Mouse (Mus musculus): Measurements from ENCODE around the gene B4galnt3. TPM values are rescaled to one million over a fixed set of nuclear protein-coding genes. Genes with fewer than 3 reads are reported as not detected.

The B4galnt3 gene
- polyA plus RNA-seq, 1 experiment from 2014 or later: 0.52 TPM

- Histone ChIP-seq H3K27me3 (replicated peaks; ENCODE audit: low read depth, poor library complexity, severe bottlenecking) (no peaks in the 10 kb centered on the region), H3K27ac (replicated peaks) (no peak overlapping the region), H3K36me3 (replicated peaks) (no peaks in the 10 kb centered on the region), H3K4me1 (peaks cover 10% of the 10 kb centered on the region), H3K9me3 (no peaks in the 10 kb centered on the region), H3K4me3 (no peak overlapping the region)
- no peak for DNase-seq (ENCODE audit: low spot score)
- WGBS: 75% methylated on average over 5 of the region's 5 CpGs
Measured at GRCm38 (mm10) chr6:120240461-120240860, 53.9 kb downstream of the B4galnt3 start.

- no peak overlapping the region for H3K4me3 ChIP-seq
- H3K27ac ChIP-seq (replicated peaks): no peak overlapping the region
- peaks cover 16% of the 10 kb centered on the region for H3K4me1 ChIP-seq
- H3K27me3 ChIP-seq (replicated peaks; ENCODE audit: low read depth, poor library complexity, severe bottlenecking): no peaks in the 10 kb centered on the region
- WGBS: 56% methylated on average over 7 of the region's 7 CpGs
- no peak for DNase-seq (ENCODE audit: low spot score)
- H3K9me3 ChIP-seq: no peaks in the 10 kb centered on the region
- no peaks in the 10 kb centered on the region for H3K36me3 ChIP-seq (replicated peaks)
Measured at GRCm38 (mm10) chr6:120235874-120236273, 58.5 kb downstream of the B4galnt3 start.

- no peak for DNase-seq (ENCODE audit: low spot score)
- H3K27me3 ChIP-seq (replicated peaks; ENCODE audit: low read depth, poor library complexity, severe bottlenecking): no peaks in the 10 kb centered on the region
- H3K27ac ChIP-seq (replicated peaks): no peak overlapping the region
- no peaks in the 10 kb centered on the region for H3K9me3 ChIP-seq
- peaks cover 16% of the 10 kb centered on the region for H3K4me1 ChIP-seq
- WGBS: 93% methylated on average over 6 of the region's 6 CpGs
- H3K36me3 ChIP-seq (replicated peaks): no peaks in the 10 kb centered on the region
- no peak overlapping the region for H3K4me3 ChIP-seq
Measured at GRCm38 (mm10) chr6:120232885-120233284, 61.5 kb downstream of the B4galnt3 start.

- 48% methylated on average over 1 of the region's 1 CpGs for WGBS
Measured at GRCm38 (mm10) chr6:120230441-120230840, 63.9 kb downstream of the B4galnt3 start.

GRCm38 (mm10) chr6:120229806-120230205 lies 64.6 kb downstream of the B4galnt3 start:
- Histone ChIP-seq H3K4me1 (peaks cover 19% of the 10 kb centered on the region), H3K27ac (replicated peaks) (no peak overlapping the region), H3K36me3 (replicated peaks) (no peaks in the 10 kb centered on the region), H3K9me3 (no peaks in the 10 kb centered on the region), H3K4me3 (no peak overlapping the region), H3K27me3 (replicated peaks; ENCODE audit: low read depth, poor library complexity, severe bottlenecking) (no peaks in the 10 kb centered on the region)
- 78% methylated on average over 7 of the region's 7 CpGs for WGBS
- no peak for DNase-seq (ENCODE audit: low spot score)

More at GRCm38 (mm10) chr6:120230441-120230840, 63.9 kb downstream of the B4galnt3 start:
- Histone ChIP-seq H3K36me3 (replicated peaks) (no peaks in the 10 kb centered on the region), H3K27me3 (replicated peaks; ENCODE audit: low read depth, poor library complexity, severe bottlenecking) (no peaks in the 10 kb centered on the region), H3K27ac (replicated peaks) (no peak overlapping the region), H3K9me3 (no peaks in the 10 kb centered on the region), H3K4me1 (peaks cover 15% of the 10 kb centered on the region), H3K4me3 (no peak overlapping the region)
- DNase-seq (ENCODE audit: low spot score): no peak

- H3K4me1 ChIP-seq: peaks cover 13% of the 10 kb centered on the region
- no peak overlapping the region for H3K4me3 ChIP-seq
- no peaks in the 10 kb centered on the region for H3K9me3 ChIP-seq
- DNase-seq (ENCODE audit: low spot score): no peak
- H3K36me3 ChIP-seq (replicated peaks): no peaks in the 10 kb centered on the region
- no peak overlapping the region for H3K27ac ChIP-seq (replicated peaks)
- no peaks in the 10 kb centered on the region for H3K27me3 ChIP-seq (replicated peaks; ENCODE audit: low read depth, poor library complexity, severe bottlenecking)
- WGBS: 86% methylated on average over 7 of the region's 7 CpGs
Measured at GRCm38 (mm10) chr6:120227068-120227467, 67.3 kb downstream of the B4galnt3 start.

GRCm38 (mm10) chr6:120225355-120225754 lies 69.0 kb downstream of the B4galnt3 start:
- no peaks in the 10 kb centered on the region for H3K9me3 ChIP-seq
- WGBS: 50% methylated on average over 6 of the region's 6 CpGs
- no peaks in the 10 kb centered on the region for H3K27me3 ChIP-seq (replicated peaks; ENCODE audit: low read depth, poor library complexity, severe bottlenecking)
- H3K36me3 ChIP-seq (replicated peaks): no peaks in the 10 kb centered on the region
- peaks cover 13% of the 10 kb centered on the region for H3K4me1 ChIP-seq
- DNase-seq (ENCODE audit: low spot score): no peak
- no peak overlapping the region for H3K27ac ChIP-seq (replicated peaks)
- no peak overlapping the region for H3K4me3 ChIP-seq

GRCm38 (mm10) chr6:120222669-120223068 lies 71.7 kb downstream of the B4galnt3 start:
- no peaks in the 10 kb centered on the region for H3K36me3 ChIP-seq (replicated peaks)
- DNase-seq (ENCODE audit: low spot score): peak; percentile 68
- no peak overlapping the region for H3K27ac ChIP-seq (replicated peaks)
- H3K4me3 ChIP-seq: no peak overlapping the region
- 28% methylated on average over 6 of the region's 6 CpGs for WGBS
- H3K27me3 ChIP-seq (replicated peaks; ENCODE audit: low read depth, poor library complexity, severe bottlenecking): no peaks in the 10 kb centered on the region
- H3K4me1 ChIP-seq: peaks cover 13% of the 10 kb centered on the region
- no peaks in the 10 kb centered on the region for H3K9me3 ChIP-seq

GRCm38 (mm10) chr6:120219281-120219680 lies 75.1 kb downstream of the B4galnt3 start:
- peaks cover 9% of the 10 kb centered on the region; the same call in 1 of the 2 replicates for H3K4me1 ChIP-seq
- WGBS: 84% methylated on average over 2 of the region's 2 CpGs
- H3K9me3 ChIP-seq: no peaks in the 10 kb centered on the region
- no peaks in the 10 kb centered on the region for H3K36me3 ChIP-seq (replicated peaks)
- no peak overlapping the region for H3K4me3 ChIP-seq
- DNase-seq (ENCODE audit: low spot score): no peak
- H3K27me3 ChIP-seq (replicated peaks; ENCODE audit: low read depth, poor library complexity, severe bottlenecking): no peaks in the 10 kb centered on the region
- H3K27ac ChIP-seq (replicated peaks): no peak overlapping the region

GRCm38 (mm10) chr6:120216702-120217101 lies 77.7 kb downstream of the B4galnt3 start:
- no peaks in the 10 kb centered on the region for H3K9me3 ChIP-seq
- no peaks in the 10 kb centered on the region for H3K27me3 ChIP-seq (replicated peaks; ENCODE audit: low read depth, poor library complexity, severe bottlenecking)
- H3K4me1 ChIP-seq: peaks cover 9% of the 10 kb centered on the region; the same call in 1 of the 2 replicates
- WGBS: 97% methylated on average over 1 of the region's 1 CpGs
- DNase-seq (ENCODE audit: low spot score): no peak
- H3K4me3 ChIP-seq: no peak overlapping the region
- no peak overlapping the region for H3K27ac ChIP-seq (replicated peaks)
- H3K36me3 ChIP-seq (replicated peaks): no peaks in the 10 kb centered on the region

GRCm38 (mm10) chr6:120211536-120211935 lies 82.8 kb downstream of the B4galnt3 start:
- 85% methylated on average over 6 of the region's 6 CpGs for WGBS
- no peaks in the 10 kb centered on the region for H3K36me3 ChIP-seq (replicated peaks)
- H3K4me3 ChIP-seq: no peak overlapping the region
- H3K27me3 ChIP-seq (replicated peaks; ENCODE audit: low read depth, poor library complexity, severe bottlenecking): no peaks in the 10 kb centered on the region
- DNase-seq (ENCODE audit: low spot score): no peak
- peaks cover 8% of the 10 kb centered on the region; the same call in 1 of the 2 replicates for H3K4me1 ChIP-seq
- H3K9me3 ChIP-seq: no peaks in the 10 kb centered on the region
- H3K27ac ChIP-seq (replicated peaks): no peak overlapping the region

- no peaks in the 10 kb centered on the region for H3K27me3 ChIP-seq (replicated peaks; ENCODE audit: low read depth, poor library complexity, severe bottlenecking)
- no peaks in the 10 kb centered on the region for H3K36me3 ChIP-seq (replicated peaks)
- no peaks in the 10 kb centered on the region for H3K9me3 ChIP-seq
- no peak overlapping the region for H3K4me3 ChIP-seq
- peaks cover 27% of the 10 kb centered on the region for H3K4me1 ChIP-seq
- WGBS: 89% methylated on average over 5 of the region's 5 CpGs
- DNase-seq (ENCODE audit: low spot score): no peak
- no peak overlapping the region for H3K27ac ChIP-seq (replicated peaks)
Measured at GRCm38 (mm10) chr6:120206586-120206985, 87.8 kb downstream of the B4galnt3 start.

- H3K4me1 ChIP-seq: peaks cover 39% of the 10 kb centered on the region
- H3K9me3 ChIP-seq: no peaks in the 10 kb centered on the region
- DNase-seq (ENCODE audit: low spot score): no peak
- no peak overlapping the region for H3K4me3 ChIP-seq
- no peaks in the 10 kb centered on the region for H3K27me3 ChIP-seq (replicated peaks; ENCODE audit: low read depth, poor library complexity, severe bottlenecking)
- WGBS: 72% methylated on average over 8 of the region's 8 CpGs
- 0 out of 2 replicates have a peak overlapping the region, but pooled peaks have one; percentile 24 for H3K27ac ChIP-seq (replicated peaks)
- no peaks in the 10 kb centered on the region for H3K36me3 ChIP-seq (replicated peaks)
Measured at GRCm38 (mm10) chr6:120202406-120202805, 92.0 kb downstream of the B4galnt3 start.
